Mouse (Mus musculus): ENCODE data around the gene Slc38a2.

GRCm38 (mm10) chr15:96692401-96692800 lies 7.1 kb downstream of the Slc38a2 start:
- TF ChIP-seq CTCF (conservative IDR thresholded peaks at IDR 0.05; ENCODE audit: low read length) = no peak
- no peak for TF ChIP-seq NANOG (IDR thresholded peaks at IDR 0.05; ENCODE audit: borderline replicate concordance, low read length)
- TF ChIP-seq POU5F1 (IDR thresholded peaks at IDR 0.05; ENCODE audit: borderline replicate concordance, low read length) = no peak
